Mouse (Mus musculus) T-helper 17 cell (primary cell): Measurements from ENCODE around the gene Nsg2.
"Not testable (repeated sequence)": the region's sequence is repeated elsewhere in the genome, so short reads cannot be mapped to it uniquely, and the experiment has no call there.

ENCODE experiments used
- in situ Hi-C, 2 experiments: fragments of 300-600 bp; cut with MboI, MseI; formaldehyde crosslinking; loops; 1 replicate in 1 of 2; 2 replicates in 1 of 2; pipeline ENCODE4 v1.15.1; 2025; ENCODE audit warnings: high pct_unique_total_duplicates in 2 of 2

Gene Nsg2

GRCm38 (mm10) chr11:32000281-32000680 is at the start of gene Nsg2:
TSS of gene Nsg2 (plus strand) at chr11:32000463.
- in situ Hi-C loops: loop anchor here (5.0 to 25.0 kb wide), 6 partner anchors 62 to 1813 kb away; no protein-coding TSS in a partner anchor

- in situ Hi-C loops: loop anchor here (25.0 kb wide), 2 partner anchors 698 to 1273 kb away; no protein-coding TSS in a partner anchor
These were observed 40.2 kb upstream of the Nsg2 start for GRCm38 (mm10) chr11:31960071-31960470.

- in situ Hi-C loops: loop anchor here (25.0 kb wide), 2 partner anchors 702 to 1277 kb away; no protein-coding TSS in a partner anchor
These were observed 36.3 kb upstream of the Nsg2 start for GRCm38 (mm10) chr11:31963993-31964392.

GRCm38 (mm10) chr11:31965256-31966134 is 34.8 kb upstream of the Nsg2 start, which contains the start of gene 4930524B15Rik:
TSS of gene 4930524B15Rik (plus strand) at chr11:31965592.
- in situ Hi-C loops: loop anchor here (25.0 kb wide), 2 partner anchors 703 to 1278 kb away; no protein-coding TSS in a partner anchor

GRCm38 (mm10) chr11:31974132-31974531 is 26.1 kb upstream of the Nsg2 start:
- in situ Hi-C loops: loop anchor here (25.0 kb wide), 2 partner anchors 712 to 1287 kb away; no protein-coding TSS in a partner anchor

GRCm38 (mm10) chr11:31974826-31975225 is 25.4 kb upstream of the Nsg2 start:
- in situ Hi-C loops: loop anchor here (25.0 kb wide), 2 partner anchors 713 to 1288 kb away; no protein-coding TSS in a partner anchor

GRCm38 (mm10) chr11:31975678-31976077 is 24.6 kb upstream of the Nsg2 start:
- in situ Hi-C loops: no loop called here

GRCm38 (mm10) chr11:31976137-31976536 is 24.1 kb upstream of the Nsg2 start:
- in situ Hi-C loops: no loop called here

- in situ Hi-C loops: not testable (repeated sequence)
These were observed 20.2 kb upstream of the Nsg2 start for GRCm38 (mm10) chr11:31980089-31980488.

GRCm38 (mm10) chr11:31981830-31982229 is 18.4 kb upstream of the Nsg2 start:
- in situ Hi-C loops: no loop called here

- in situ Hi-C loops: not testable (repeated sequence)
These were observed 17.9 kb upstream of the Nsg2 start for GRCm38 (mm10) chr11:31982247-31982943.

- in situ Hi-C loops: no loop called here
These were observed 17.0 kb upstream of the Nsg2 start for GRCm38 (mm10) chr11:31983249-31983648.

- in situ Hi-C loops: no loop called here
These were observed 15.5 kb upstream of the Nsg2 start for GRCm38 (mm10) chr11:31984786-31985185.

GRCm38 (mm10) chr11:31992535-31992934 is 7.7 kb upstream of the Nsg2 start:
- in situ Hi-C loops: no loop called here

GRCm38 (mm10) chr11:31999716-32000115 is 547 bp upstream of the Nsg2 start:
- in situ Hi-C loops: loop anchor here (5.0 to 25.0 kb wide), 8 partner anchors 42 to 1812 kb away; no protein-coding TSS in a partner anchor

- in situ Hi-C loops: loop anchor here (5.0 to 25.0 kb wide), 6 partner anchors 61 to 1814 kb away; no protein-coding TSS in a partner anchor
These were observed 1.1 kb downstream of the Nsg2 start for GRCm38 (mm10) chr11:32001181-32001910.

- in situ Hi-C loops: loop anchor here (5.0 to 25.0 kb wide), 6 partner anchors 60 to 1815 kb away; no protein-coding TSS in a partner anchor
These were observed 2.4 kb downstream of the Nsg2 start for GRCm38 (mm10) chr11:32002670-32003072.

GRCm38 (mm10) chr11:32008049-32008448 is 7.8 kb downstream of the Nsg2 start:
- in situ Hi-C loops: loop anchor here (25.0 kb wide), 2 partner anchors 554 to 1821 kb away; no protein-coding TSS in a partner anchor

GRCm38 (mm10) chr11:32008852-32009251 is 8.6 kb downstream of the Nsg2 start:
- in situ Hi-C loops: loop anchor here (25.0 kb wide), 2 partner anchors 553 to 1822 kb away; no protein-coding TSS in a partner anchor

- in situ Hi-C loops: loop anchor here (10.0 to 25.0 kb wide), 3 partner anchors 545 to 1823 kb away; no protein-coding TSS in a partner anchor
These were observed 9.8 kb downstream of the Nsg2 start for GRCm38 (mm10) chr11:32009961-32010662.
